Mouse (Mus musculus) lung, postnatal 0 days (tissue): ENCODE results near the gene Gnb3.

Experiments used
- CTCF ChIP-seq: IDR thresholded peaks from 2 replicates; pipeline ENCODE4 v1.5.1; 2016; ENCODE audit warnings: antibody characterized with exemption, mild to moderate bottlenecking
- EP300 ChIP-seq: IDR thresholded peaks from 2 replicates; pipeline ENCODE4 v1.6.1; 2016; ENCODE audit warnings: antibody characterized with exemption, mild to moderate bottlenecking, control low read depth

DNA sequence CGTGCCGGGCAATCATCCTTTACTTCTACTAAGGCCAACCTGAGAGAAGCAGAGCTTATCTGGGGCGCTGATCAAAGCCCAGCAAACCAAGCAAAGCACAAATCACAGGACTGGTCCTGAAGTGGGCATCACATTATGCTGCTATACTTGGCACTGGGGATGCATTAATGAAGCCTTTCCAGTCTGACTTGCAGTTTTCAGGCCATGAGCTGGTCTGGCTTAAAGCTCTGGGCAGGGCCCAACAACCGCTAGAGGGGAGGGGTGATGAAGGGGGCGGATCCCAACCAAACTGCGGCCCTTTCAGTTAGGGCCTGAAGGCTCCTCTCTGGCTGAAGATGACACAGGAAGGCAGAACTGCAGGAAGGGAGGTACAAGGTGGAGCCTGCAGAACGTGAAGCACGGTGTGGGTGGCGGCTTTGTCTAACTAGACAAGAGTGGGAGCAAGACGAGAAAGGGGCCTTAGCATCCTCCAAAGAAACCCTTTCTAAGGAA, 11.9 kb downstream of the Gnb3 start:
- TF ChIP-seq EP300 (no peak), CTCF (no peak)
